Mouse (Mus musculus): ENCODE results near the gene Hint3.
"Not testable (repeated sequence)": the region's sequence is repeated elsewhere in the genome, so short reads cannot be mapped to it uniquely, and the experiment has no call there.

Gene Hint3

GRCm38 (mm10) chr10:30629513-30629912, at the start of gene Hint3:
TSS of gene Hint3 (minus strand) at chr10:30629632.
- DNase-seq (ENCODE audit: low read depth), result no peak

GRCm38 (mm10) chr10:30678051-30678450, 48.6 kb upstream of the Hint3 start:
- no peak for DNase-seq (ENCODE audit: low read depth)

- no peak for DNase-seq (ENCODE audit: low read depth)
These were observed 45.4 kb upstream of the Hint3 start for GRCm38 (mm10) chr10:30674825-30675224.

GRCm38 (mm10) chr10:30666580-30666979, 37.1 kb upstream of the Hint3 start:
- DNase-seq (ENCODE audit: low read depth), result no peak

- peak; percentile 51 for DNase-seq (ENCODE audit: low read depth)
These were observed 31.3 kb upstream of the Hint3 start for GRCm38 (mm10) chr10:30660564-30661328.

GRCm38 (mm10) chr10:30655655-30656054, 26.2 kb upstream of the Hint3 start:
- DNase-seq (ENCODE audit: low read depth), result peak; percentile 88

- DNase-seq (ENCODE audit: low read depth), result no peak
These were observed 18.2 kb upstream of the Hint3 start for GRCm38 (mm10) chr10:30647681-30648080.

- DNase-seq (ENCODE audit: low read depth), result no peak
These were observed 8.8 kb upstream of the Hint3 start for GRCm38 (mm10) chr10:30638216-30638615.

- not testable (repeated sequence) for DNase-seq (ENCODE audit: low read depth)
These were observed 7.2 kb upstream of the Hint3 start for GRCm38 (mm10) chr10:30636474-30637154.

GRCm38 (mm10) chr10:30632718-30633117, 3.3 kb upstream of the Hint3 start:
- DNase-seq (ENCODE audit: low read depth), result no peak

- no peak for DNase-seq (ENCODE audit: low read depth)
These were observed 545 bp upstream of the Hint3 start for GRCm38 (mm10) chr10:30629977-30630376.

- DNase-seq (ENCODE audit: low read depth), result not testable (repeated sequence)
These were observed 988 bp downstream of the Hint3 start for GRCm38 (mm10) chr10:30628444-30628843.

GRCm38 (mm10) chr10:30627548-30627947, 1.9 kb downstream of the Hint3 start:
- no peak for DNase-seq (ENCODE audit: low read depth)

- no peak for DNase-seq (ENCODE audit: low read depth)
These were observed 5.0 kb downstream of the Hint3 start for GRCm38 (mm10) chr10:30624161-30625019.

- peak; percentile 55 for DNase-seq (ENCODE audit: low read depth)
These were observed 6.5 kb downstream of the Hint3 start for GRCm38 (mm10) chr10:30622928-30623327.

- no peak for DNase-seq (ENCODE audit: low read depth)
These were observed 10.6 kb downstream of the Hint3 start for GRCm38 (mm10) chr10:30618918-30619210.

- DNase-seq (ENCODE audit: low read depth), result peak; percentile 99
These were observed 11.1 kb downstream of the Hint3 start for GRCm38 (mm10) chr10:30618091-30618917.

GRCm38 (mm10) chr10:30613039-30613438, 16.4 kb downstream of the Hint3 start:
- DNase-seq (ENCODE audit: low read depth), result no peak

GRCm38 (mm10) chr10:30609614-30610013, 19.8 kb downstream of the Hint3 start:
- DNase-seq (ENCODE audit: low read depth), result no peak

- DNase-seq (ENCODE audit: low read depth), result no peak
These were observed 21.3 kb downstream of the Hint3 start for GRCm38 (mm10) chr10:30608109-30608508.

GRCm38 (mm10) chr10:30600542-30600966, 28.9 kb downstream of the Hint3 start, which contains the start of gene Trmt11:
TSS of gene Trmt11 (minus strand) at chr10:30600749.
- DNase-seq (ENCODE audit: low read depth), result peak; percentile 80

- DNase-seq (ENCODE audit: low read depth), result peak; percentile 58
These were observed 29.3 kb downstream of the Hint3 start for GRCm38 (mm10) chr10:30600094-30600534.

Data from naive thymus-derived CD4-positive, alpha-beta T cell, adult 2 months (primary cell).